Mouse (Mus musculus) cerebellum, adult 2 months (tissue): ENCODE measurements around the gene Flad1. TPM values are rescaled to one million over a fixed set of nuclear protein-coding genes. Genes with fewer than 3 reads are reported as not detected.
A peak's percentile ranks its signal among the peaks of the same experiment; 100 is the strongest.

Source experiments
- DNase-seq, 2 experiments: peaks; one replicate each; pipeline ENCODE4 v3.0.0; 2021
- H3K27ac ChIP-seq: fragments of 200-500 bp; 2 replicates; pipeline ENCODE4 v1.5.1; 2012; ENCODE audit warnings: low read length, control low read depth, inconsistent platforms; ENCODE audit not compliant: insufficient read depth
- H3K27me3 ChIP-seq: fragments of 200-500 bp; 2 replicates; pipeline ENCODE4 v1.6.1; 2012; ENCODE audit warnings: inconsistent platforms, mild to moderate bottlenecking, low read length, moderate library complexity; ENCODE audit not compliant: control insufficient read depth, insufficient read depth
- H3K4me1 ChIP-seq: fragments of 200-500 bp; 2 replicates; pipeline ENCODE4 v1.6.1; 2011; ENCODE audit warnings: low read length; ENCODE audit not compliant: control insufficient read depth, insufficient read depth
- H3K4me3 ChIP-seq: fragments of 200-500 bp; replicated peaks from 2 replicates; pipeline ENCODE3; 2011; ENCODE audit warnings: mild to moderate bottlenecking, low read depth, low read length, control low read depth; ENCODE audit not compliant: insufficient read depth
- CTCF ChIP-seq: fragments of 200-500 bp; IDR thresholded peaks from 2 replicates; pipeline ENCODE4 v1.5.1; 2011; ENCODE audit warnings: low read depth, mild to moderate bottlenecking, control low read depth, low read length, moderate library complexity, borderline replicate concordance; ENCODE audit not compliant: insufficient read depth
- POLR2A ChIP-seq: fragments of 200-500 bp; IDR thresholded peaks from 2 replicates; pipeline ENCODE4 v1.6.1; 2011; ENCODE audit warnings: low read length, control low read depth, borderline replicate concordance; ENCODE audit not compliant: insufficient read depth
- WGBS: fragments of 180-500 bp; shearing (Covaris S2); methylation state at CpG from one replicate; pipeline ENCODE4 v1.1.7; 2018; 5-methylcytosine and 5-hydroxymethylcytosine counted together
- polyA plus RNA-seq: library from polyadenylated mRNA; depleted of rRNA; stranded (reverse); fragments of >200 nt; gene quantifications from 2 replicates; pipeline ENCODE4 v1.2.3, GENCODE M21; 2012; rRNA removed

Gene Flad1
- polyA plus RNA-seq, 1 experiment, result 54.0 TPM

DNA sequence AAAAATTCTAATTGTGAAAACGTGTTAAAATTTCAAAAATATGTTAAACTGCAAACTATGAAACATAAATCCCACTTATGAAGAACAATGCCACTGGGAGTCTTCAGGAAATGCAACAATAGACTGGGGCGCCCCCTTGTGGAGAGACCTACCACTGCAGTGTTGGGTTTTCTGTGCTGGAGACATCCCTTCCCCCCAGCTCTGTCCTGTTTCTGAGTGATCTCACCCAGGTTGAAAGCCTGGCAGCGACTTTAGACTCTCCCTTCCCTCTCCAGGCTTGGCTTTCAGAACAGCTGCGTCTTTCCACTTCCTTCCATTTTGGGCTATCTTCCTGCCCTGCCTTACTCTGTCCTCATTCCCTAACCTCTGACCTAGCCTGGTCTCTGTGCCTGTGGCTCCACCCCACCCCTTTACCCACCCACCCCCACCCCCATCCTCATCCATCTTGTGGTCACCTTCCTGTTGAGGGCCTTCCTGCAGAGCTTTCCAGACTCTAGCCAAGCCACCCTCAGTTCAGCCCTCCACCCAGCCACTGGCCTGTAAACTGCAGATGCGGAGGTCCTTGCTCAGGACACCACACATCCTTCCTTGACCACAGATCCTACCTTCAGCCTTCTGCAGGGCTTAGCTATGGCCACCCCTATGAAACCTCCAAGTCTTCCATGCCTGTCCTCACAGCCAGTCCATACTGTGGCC is 56.7 kb downstream of the Flad1 start:
- H3K27ac ChIP-seq, result no peak overlapping the region
- TF ChIP-seq CTCF (peak; percentile 88), POLR2A (no peak)
- H3K27me3 ChIP-seq, result no peaks in the 10 kb centered on the region
- no peaks in the 10 kb centered on the region for H3K4me1 ChIP-seq
- H3K4me3 ChIP-seq, result no peak overlapping the region
- WGBS, result 20% methylated on average over 5 of the region's 5 CpGs
- peak; percentile 81 to 89 for DNase-seq

DNA sequence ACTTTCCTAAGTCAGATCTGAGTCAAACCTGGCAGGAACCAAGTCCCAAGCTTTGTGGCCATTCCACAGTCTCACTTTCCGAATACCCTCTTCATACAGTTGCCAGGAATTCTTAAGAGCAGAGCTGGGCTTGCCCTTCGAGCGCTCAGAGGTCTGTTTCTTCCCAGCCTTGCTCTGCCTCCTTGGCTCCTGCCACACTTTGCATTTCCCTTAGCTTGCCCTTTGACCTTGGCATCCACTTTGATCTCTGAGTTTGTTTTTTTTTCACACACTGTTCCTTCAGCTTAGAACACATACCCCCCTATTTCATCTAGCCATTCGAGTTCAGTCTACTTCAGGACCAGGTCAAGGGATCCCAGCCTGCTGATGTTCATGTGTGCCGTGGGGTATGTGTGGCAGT is 60.4 kb downstream of the Flad1 start:
- Histone ChIP-seq H3K4me3 (no peak overlapping the region), H3K4me1 (no peaks in the 10 kb centered on the region), H3K27ac (no peak overlapping the region), H3K27me3 (no peaks in the 10 kb centered on the region)
- DNase-seq, result no peak
- 77% methylated on average over 5 of the region's 5 CpGs for WGBS
- no peak for TF ChIP-seq POLR2A
- no peak for TF ChIP-seq CTCF

Other genes starting within 250 kb of the Flad1 start
- gene Clk2, start 247.1 kb downstream of the Flad1 start, polyA plus RNA-seq, result 75.5 and 80.2 TPM in 2 replicates
- gene Scamp3, start 234.4 kb downstream of the Flad1 start, polyA plus RNA-seq, result 109 and 121 TPM in 2 replicates
- gene Fam189b, start 228.7 kb downstream of the Flad1 start, polyA plus RNA-seq, result 86.8 and 97.7 TPM in 2 replicates
- 69.2 and 69.8 TPM in 2 replicates for gene Gba, start 208.9 kb downstream of the Flad1 start, polyA plus RNA-seq
- gene Thbs3, start 196.7 kb downstream of the Flad1 start, polyA plus RNA-seq, result 23.8 and 24.2 TPM in 2 replicates
- 153 and 167 TPM in 2 replicates for gene Mtx1, start 184.8 kb downstream of the Flad1 start, polyA plus RNA-seq
- gene Muc1, start 182.8 kb downstream of the Flad1 start, polyA plus RNA-seq, result 0.55 and 0.69 TPM in 2 replicates
- 80.4 and 82.9 TPM in 2 replicates for gene Krtcap2, start 165.9 kb downstream of the Flad1 start, polyA plus RNA-seq
- 49.8 and 58.5 TPM in 2 replicates for gene Trim46, start 165.6 kb downstream of the Flad1 start, polyA plus RNA-seq
- gene Dpm3, start 152.5 kb downstream of the Flad1 start, polyA plus RNA-seq, result 212 and 218 TPM in 2 replicates
- 122 and 127 TPM in 2 replicates for gene Slc50a1, start 141.3 kb downstream of the Flad1 start, polyA plus RNA-seq
- gene Efna1, start 130.7 kb downstream of the Flad1 start, polyA plus RNA-seq, result 14.2 and 14.7 TPM in 2 replicates
- gene Efna3, start 88.9 kb downstream of the Flad1 start, polyA plus RNA-seq, result 31.9 and 37.0 TPM in 2 replicates
- gene Efna4, start 73.8 kb downstream of the Flad1 start, polyA plus RNA-seq, result 0.36 and 0.64 TPM in 2 replicates
- gene Adam15, start 61.9 kb downstream of the Flad1 start, polyA plus RNA-seq, result 142 and 147 TPM in 2 replicates
- gene Dcst2, start 49.9 kb downstream of the Flad1 start, polyA plus RNA-seq, result 0.32 and 0.36 TPM in 2 replicates
- 0.10 and 0.27 TPM in 2 replicates for gene Dcst1, start 46.6 kb downstream of the Flad1 start, polyA plus RNA-seq
- 41.3 and 43.3 TPM in 2 replicates for gene Zbtb7b, start 17.1 kb downstream of the Flad1 start, polyA plus RNA-seq
- gene Lenep, start 9.1 kb downstream of the Flad1 start, polyA plus RNA-seq, result 4.0 and 6.7 TPM in 2 replicates
- gene Cks1b, start 6.5 kb upstream of the Flad1 start, polyA plus RNA-seq, result 7.0 and 7.2 TPM in 2 replicates
- 15.9 and 16.0 TPM in 2 replicates for gene Shc1, start 6.6 kb upstream of the Flad1 start, polyA plus RNA-seq
- gene Pygo2, start 18.3 kb upstream of the Flad1 start, polyA plus RNA-seq, result 38.7 and 39.3 TPM in 2 replicates
- 26.5 and 30.5 TPM in 2 replicates for gene Pbxip1, start 24.8 kb upstream of the Flad1 start, polyA plus RNA-seq
- gene Pmvk, start 42.7 kb upstream of the Flad1 start, polyA plus RNA-seq, result 68.7 and 71.0 TPM in 2 replicates
- gene Kcnn3, start 108.3 kb upstream of the Flad1 start, polyA plus RNA-seq, result 6.1 and 6.2 TPM in 2 replicates